Mouse (Mus musculus): ENCODE data around the gene P4hb.
"Not testable (repeated sequence)": the region's sequence is repeated elsewhere in the genome, so short reads cannot be mapped to it uniquely, and the experiment has no call there.

P4hb gene

DNA sequence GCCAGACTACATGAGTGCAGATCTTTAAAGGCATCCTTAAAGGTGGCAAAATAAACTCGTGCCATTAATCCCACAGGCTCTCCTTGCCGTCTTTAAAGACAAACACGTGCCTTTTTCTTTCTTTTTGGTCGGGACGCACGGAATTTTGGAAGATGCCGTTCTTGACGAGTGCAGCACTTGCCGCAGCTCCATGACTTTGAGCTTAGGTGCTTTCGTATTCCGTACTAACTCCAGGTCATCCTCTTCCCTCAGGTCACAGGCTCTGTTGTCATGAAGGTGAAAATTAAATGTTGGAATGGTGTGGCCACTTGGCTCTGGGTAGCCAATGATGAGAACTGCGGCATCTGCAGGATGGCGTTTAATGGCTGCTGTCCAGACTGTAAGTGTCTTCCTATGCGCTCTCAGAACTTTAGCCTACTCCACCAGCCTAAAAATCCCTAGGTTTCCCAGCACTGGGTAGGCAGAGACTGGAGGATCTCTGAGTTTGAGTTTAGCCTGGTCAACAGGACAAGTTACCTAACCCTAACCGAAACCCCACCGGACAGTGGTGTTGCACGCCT, 26.0 kb upstream of the P4hb start:
- no peak for DNase-seq (ENCODE audit: inconsistent age in 2 of 2, low spot score in 1 of 2)

DNA sequence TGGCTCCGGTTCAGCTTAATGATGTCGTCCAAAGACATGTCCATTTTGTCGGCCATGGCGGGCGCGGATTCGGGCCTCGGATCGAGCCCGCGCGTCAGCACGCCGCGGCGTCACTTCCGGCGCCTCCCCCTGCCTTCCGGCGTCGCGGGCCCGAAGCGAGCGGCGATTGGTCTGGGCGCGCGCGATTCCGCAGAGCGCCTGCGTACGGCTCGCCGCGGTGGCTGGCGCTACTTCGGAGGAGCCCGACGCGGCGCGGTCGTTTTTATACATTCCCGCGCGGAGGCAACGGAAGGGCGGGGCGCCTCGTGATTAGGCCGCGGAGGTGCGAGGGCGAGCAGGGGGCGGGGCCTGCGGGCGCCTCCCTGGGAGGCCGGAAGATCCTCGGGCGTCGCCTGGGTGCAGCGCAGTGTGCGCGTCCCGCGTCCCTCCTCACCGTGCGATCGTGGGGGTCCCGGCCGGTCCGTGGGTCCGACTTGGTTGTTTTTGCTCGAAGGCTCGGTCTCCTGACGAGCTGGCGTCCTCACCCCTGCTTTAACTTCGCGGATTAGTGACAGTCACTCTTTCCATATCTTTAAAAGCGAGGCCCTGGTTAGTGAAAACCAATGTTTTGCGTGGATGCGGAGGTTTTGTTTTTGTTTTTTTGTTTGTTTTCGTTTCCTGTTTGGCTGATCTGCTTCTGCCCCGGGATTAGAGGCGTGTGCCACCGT, 25.4 kb upstream of the P4hb start, which contains the start of the genes Alyref and Anapc11:
Alyref (minus strand) TSS at position 83 of the 707 bp plus-strand sequence.
Anapc11 (plus strand) TSS at position 139 of the 707 bp plus-strand sequence.
- peak; percentile 96 to 97 for DNase-seq (ENCODE audit: inconsistent age in 2 of 2, low spot score in 1 of 2)

DNA sequence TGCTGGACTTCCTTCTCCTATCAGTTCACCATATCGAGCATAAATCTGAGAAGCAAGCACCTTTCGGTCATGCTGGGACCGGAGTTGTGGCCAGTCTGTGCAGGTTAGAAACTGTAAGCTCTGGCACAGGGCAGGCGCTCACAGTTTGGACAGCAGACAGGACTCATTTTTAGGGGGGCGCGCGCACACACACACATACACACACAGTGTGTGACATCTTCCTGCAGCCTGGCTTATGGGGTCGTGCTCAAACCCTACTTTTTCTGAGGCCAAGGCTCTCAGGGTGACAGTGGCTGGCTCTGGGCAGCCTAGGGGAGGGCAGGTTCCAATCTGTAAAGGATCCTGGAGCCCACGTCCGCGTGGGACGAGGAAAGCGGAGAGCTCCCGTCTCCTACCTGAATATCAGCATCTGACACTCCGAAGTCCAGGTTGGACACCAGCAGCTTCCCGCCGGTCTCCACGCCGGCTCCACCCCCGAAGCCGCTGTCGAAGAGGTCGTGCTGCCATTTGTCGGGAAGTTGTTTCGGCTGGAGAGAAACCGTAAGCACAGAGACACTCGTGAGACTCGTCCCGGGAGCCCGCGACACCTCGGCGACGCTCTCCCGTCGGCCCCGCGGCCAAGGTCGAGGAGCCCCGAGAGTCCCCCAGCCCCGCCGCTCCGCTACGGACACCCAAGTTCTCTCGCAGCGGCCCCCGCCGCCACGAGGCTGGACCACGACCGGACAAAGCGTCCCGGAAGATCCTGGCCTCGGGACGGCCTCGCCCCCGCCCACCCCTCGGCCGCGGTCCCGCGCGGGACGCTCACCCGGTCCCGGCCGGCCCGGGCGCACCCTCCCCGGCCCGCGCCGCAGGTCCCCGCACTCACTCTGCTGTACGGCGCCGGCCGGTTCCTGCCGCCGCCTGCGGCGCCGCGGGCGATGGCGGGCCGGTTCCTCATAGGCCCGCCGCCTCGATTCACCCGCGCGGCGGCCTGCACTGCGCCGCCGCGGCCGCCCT, 24.5 kb upstream of the P4hb start:
- DNase-seq (ENCODE audit: inconsistent age in 2 of 2, low spot score in 1 of 2), result peak; percentile 45 to 67

DNA sequence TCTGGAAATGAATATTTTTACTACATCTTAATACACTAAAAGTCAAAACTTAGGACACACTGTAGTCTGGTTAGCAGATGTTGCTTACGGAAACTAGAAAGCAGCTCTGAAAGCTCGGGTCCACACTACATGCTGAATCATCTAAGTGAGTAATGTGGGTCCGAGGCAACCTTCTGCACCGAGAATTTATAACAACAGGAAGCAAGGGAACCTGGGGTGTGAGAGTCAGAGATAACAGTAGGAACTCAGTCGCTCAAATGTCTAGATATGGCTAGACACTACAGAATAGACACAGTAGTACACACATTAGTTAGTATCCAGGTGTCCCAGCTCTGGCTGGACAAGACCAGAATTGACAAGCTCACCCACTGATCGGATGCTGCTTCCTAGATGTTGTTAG, 15.5 kb upstream of the P4hb start:
- no peak for DNase-seq (ENCODE audit: inconsistent age in 2 of 2, low spot score in 1 of 2)

DNA sequence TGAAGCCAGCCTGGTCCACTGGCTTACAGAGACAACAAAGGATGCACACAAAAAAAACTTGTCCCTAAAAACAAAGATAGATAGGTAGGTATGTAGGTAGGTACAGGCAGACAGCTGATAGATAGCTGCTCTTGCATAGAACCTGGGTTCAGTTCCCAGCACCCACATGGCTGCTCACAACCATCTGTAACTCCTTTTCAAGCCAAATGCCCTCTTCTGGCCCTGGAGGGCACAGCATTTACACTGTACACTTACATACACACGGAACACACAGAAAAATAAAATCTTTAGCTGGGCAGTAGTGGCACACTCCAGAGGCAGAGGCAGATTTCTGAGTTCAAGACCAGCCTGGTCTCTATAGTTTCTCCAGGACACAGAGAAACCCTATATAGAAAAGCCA, 10.9 kb upstream of the P4hb start:
- DNase-seq (ENCODE audit: inconsistent age in 2 of 2, low spot score in 1 of 2), result no peak

DNA sequence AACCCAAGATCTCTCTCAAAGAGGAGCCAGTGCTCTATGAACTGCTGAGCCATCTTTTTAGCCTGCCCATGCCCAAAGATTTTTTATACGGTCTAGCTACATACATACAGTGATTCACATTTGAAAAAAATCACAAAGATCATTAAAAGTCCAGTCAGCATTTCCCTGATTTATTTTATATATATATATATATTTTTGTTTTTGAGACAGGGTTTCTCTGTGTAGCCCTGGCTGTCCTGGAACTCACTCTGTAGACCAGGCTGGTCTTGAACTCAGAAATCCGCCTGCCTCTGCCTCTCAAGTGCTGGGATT, 9.9 kb upstream of the P4hb start:
- not testable (repeated sequence) for DNase-seq (ENCODE audit: inconsistent age in 2 of 2, low spot score in 1 of 2)

DNA sequence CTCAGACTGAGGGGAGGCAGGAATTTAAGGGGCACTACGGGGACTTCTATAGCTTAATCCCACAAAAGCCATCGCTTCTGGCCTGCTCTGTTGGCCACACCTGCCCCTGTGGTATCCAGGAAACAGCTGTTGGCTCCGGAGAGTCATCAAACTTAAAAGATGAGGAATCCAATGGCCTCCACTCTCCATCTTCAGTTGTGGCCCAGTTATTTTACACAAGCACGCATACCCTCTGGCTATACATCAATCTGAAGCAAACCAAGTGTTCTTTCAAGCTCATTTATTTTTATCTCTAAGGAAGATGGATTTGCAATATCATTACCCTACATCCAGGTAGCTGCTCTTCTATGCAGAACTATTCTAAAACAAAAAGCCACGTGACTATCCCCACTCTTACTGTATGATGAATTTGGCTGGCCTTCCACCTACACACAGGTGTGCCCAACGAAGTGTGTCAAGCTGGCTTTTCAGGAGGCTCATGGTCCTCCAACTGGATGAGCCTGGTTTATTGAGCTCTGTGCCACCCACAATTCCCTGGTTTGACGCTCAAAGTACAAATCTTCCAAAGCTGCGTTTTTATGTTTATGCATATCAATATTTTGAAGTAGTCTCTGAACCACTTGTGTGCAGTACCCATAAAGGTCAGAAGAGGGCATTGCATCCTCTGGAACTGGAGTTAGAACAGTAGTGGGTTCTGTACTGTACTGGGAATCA, 9.4 kb upstream of the P4hb start:
- peak; percentile 45 to 80 for DNase-seq (ENCODE audit: inconsistent age in 2 of 2, low spot score in 1 of 2)

DNA sequence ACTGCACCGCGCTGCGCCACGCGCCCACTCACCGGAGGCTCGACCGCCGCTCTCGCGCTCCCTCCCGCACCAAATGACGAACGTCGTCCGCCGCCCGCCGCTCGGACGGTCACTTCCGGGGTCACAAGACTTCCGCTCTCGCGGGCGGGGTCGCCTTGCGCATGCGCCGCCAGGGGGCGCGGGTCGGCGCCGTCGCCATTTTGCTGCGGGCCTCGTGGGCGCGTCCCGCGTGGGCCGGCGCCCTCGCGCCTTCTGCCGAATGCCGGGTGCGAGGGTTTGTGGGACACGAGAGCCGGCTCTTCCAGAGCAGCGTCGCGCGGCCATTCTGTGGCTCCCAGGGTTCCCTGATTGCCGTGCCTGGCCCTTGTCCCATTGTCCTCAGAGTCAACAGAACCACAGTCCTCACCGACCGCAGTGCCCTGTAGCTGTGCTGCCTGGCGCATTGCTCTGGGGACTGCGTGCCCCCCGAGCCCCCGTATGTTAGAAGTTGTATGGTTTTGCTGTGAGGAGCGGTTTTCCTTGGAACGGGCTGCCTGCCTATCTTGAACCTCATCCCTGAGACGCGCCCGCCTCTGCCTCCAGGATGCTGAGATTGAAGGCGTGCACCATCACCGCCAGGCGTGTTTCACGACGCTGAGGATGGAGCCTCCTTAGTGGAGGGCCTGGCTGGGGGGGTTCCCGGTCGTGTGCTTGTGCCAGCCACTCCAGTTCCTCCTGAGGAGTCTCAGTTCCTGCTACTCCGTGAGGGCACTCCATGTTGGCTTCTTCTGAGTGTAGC, 8.6 kb upstream of the P4hb start, which contains the start of gene Arhgdia:
Arhgdia (minus strand) TSS at position 135 of the 778 bp plus-strand sequence.
- DNase-seq (ENCODE audit: inconsistent age in 2 of 2, low spot score in 1 of 2), result peak; percentile 91 to 96

DNA sequence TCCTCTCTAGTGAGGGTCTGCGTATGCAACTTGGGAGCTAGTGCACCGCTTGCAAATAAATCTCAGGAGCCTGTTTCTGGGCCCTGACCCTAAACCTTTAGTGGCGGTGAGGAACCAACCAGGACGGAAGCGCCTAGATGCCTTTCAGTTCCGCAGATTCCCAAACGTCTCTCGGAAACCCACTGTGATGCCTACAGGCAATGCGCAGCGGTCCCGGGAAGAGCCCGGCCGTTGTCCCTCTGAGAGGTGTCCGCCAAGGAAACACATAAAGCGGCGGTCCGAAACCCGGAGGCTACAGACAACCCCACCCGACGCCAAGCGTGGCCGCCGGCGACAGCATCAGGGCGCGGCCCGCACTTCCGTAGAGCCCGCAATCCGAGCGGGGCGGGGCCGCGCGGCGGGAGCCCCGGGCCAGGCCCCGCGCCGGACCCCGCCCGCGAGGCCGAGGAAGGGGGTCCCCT, 7.8 kb upstream of the P4hb start:
- DNase-seq (ENCODE audit: inconsistent age in 2 of 2, low spot score in 1 of 2), result peak; percentile 50 to 81

DNA sequence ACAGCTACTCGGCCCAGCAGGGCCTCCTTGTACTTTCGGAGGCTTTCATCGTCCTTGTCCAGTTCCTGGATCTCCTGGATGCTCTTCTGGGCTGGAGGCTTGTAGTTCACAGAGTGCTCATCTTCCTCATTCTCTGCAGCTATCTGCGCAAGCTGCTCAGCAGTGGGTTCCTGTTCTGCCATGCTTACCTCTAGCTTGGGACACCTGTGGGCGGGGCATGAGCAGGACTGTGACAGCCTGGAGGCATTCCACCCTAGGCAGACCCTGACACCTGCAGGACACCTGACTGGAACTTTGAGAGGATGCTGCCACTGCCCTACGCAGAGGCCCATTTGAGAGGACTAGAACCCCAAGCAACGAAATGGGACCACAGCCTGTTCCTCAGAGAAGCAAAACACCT, 7.1 kb upstream of the P4hb start:
- peak; percentile 39 to 63 for DNase-seq (ENCODE audit: inconsistent age in 2 of 2, low spot score in 1 of 2)

DNA sequence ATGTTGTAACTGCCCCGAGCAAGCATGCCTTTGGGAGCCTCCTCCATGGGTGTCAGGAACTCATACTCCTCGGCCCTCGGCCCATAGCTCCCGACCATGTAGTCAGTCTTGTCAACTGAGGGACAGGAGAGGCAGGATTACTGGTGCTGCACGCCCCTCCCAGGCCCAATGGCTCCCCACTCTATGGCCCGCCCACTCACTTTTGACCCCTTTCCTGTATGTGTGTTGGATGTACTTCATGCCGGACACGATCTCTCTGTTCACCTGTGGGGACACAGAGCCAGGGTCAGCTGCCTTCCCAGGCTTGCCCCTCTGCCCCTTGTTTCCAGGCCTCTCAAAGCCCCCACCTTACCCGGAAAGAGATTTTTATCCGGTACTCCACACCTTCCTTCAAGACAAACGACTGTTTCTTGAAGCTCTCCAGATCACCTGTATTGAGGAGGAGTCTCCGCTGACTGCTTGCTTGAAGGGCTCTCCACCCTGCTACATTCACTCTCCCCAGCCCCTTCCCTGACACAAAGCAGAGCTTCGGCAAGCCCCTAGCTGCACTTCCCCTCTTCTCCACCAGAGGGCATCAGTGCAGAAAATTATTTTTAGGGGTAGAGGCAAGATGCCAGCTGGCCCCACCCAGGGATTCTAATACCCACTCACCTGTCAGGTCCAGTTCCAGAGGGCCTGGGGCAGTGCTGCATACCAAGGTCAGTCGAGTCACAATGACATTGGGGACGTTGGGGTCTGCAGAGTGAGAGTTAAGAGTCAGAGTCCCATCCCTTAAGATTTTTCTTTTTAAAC, 6.5 kb upstream of the P4hb start:
- peak; percentile 68 to 90 for DNase-seq (ENCODE audit: inconsistent age in 2 of 2, low spot score in 1 of 2)

DNA sequence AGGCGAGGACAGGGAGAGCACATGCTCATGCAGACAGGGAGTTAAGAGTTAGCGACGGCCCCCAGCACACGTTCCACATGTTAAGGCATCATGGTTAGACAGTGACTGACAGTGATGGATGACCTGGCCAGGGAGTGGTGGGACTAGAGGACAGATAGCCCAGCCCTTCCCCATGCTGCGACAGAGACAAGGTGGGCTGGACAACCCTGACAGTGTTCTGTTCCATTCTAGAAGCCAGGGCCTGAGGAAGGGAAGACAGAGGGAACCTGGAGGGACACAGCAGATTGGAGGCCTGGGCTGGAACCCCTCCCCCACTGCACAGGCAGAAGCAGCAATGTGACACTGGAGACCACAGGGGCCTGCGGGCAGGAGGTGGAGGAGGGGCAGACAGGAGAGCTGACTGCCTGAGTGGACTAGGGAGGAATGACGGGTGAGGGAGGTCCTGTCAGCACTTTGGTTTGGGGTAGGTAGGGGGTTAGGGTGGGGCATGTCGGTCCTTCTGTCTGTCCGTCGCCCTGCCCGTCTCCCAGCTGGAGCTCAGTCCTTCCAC, 5.7 kb upstream of the P4hb start:
- peak in 1 of 2 experiments; percentile 39 for DNase-seq (ENCODE audit: inconsistent age in 2 of 2, low spot score in 1 of 2)

DNA sequence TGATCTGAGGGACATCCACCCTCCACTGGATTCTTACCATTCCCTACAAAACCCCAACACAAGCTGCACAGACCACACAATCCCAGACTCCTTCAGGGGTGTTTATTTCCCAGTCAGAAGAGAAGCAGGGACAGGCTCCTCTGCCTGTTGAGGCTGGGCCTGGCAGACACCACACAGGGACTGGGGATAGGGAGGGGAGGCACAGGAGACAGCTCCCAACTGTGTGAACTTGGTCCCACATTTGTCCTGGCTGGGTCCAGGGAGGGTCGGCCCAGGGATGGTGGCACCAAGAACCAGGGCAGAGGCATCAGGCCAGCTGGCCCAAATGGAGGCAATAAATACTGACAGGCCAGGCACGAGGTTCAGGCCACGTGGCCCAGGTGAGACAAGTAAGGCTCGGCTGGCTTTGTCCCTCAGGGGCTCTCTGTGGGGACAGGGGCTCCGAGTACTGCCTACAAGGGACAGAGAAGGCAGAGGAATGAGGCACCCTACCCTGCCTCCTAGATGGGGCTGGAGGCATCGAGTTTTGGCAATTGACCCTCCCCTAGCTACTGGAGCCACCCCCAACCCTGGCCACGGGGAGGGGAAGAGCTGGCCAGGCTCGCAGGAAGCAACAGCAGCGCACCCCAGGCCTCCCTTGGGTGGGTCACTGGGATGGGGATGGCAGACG, 5.1 kb upstream of the P4hb start:
- DNase-seq (ENCODE audit: inconsistent age in 2 of 2, low spot score in 1 of 2), result peak in 1 of 2 experiments; percentile 45

DNA sequence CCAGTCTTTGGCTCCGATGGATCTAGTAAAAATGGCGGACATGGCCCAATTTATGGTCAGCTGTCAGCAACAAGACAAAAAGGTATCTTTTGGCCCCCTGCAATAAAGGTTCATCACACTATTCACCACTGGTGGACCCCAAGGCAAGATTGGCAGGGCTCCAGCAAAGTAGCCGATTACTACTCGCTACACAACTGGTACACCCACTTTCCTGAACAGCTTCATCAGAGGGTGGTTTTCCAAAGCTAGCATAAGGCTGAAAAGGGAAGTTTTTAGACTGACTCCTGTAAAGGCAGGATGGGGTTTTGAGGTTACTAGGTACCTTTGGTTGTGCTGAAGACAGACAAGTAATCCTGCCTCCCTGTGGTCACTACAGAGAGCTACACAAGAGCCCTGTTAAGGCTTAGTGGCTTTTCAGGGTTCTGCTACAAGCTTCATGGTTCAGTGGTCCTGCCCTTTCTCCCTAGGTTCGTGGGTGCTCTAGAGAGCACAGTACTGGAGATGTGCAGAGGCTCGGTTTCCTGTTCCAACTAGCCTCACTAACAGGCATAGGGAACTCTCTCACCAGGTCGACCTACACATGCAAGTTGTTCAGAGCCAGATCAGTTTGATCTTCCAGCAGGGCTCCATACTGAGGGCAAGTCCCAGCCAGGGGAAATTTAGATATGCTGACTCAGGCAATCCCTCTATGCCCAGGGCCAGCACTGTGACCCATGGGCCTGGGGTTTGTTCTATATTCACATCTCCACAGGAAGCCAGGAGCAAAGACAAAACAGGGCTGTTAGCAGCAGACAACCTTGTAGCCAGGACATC, 4.4 kb upstream of the P4hb start:
- peak in 1 of 2 experiments; percentile 68 for DNase-seq (ENCODE audit: inconsistent age in 2 of 2, low spot score in 1 of 2)

DNA sequence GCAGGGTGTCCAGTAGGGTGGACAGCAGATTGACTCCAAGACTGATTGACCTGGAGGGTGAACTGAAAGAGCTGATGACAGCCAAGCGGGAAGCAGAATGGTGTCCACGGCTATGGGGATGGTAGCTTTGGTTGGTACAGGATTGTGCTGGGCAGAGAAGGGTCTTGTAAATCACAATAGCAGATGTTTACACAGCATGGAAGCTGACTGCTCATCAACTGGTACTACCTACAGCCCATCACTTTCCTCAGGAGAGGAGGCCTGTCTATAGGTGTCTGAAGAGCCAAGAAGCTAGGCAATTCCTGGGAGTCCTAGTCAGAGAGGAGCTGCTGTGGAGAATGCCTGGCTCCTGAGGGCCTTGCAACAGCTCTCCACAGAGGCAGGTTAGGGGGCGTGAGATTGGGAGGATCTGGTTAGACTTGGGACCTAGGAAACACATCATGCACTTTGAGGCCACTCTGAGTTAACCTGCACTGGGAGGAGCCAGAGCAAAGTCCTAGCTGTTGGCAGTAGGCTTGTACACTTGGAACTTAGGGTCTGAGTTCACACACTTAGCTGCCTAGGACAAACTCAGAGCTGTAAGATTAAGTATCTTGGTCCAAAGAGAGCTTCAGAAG, 3.4 kb upstream of the P4hb start:
- no peak for DNase-seq (ENCODE audit: inconsistent age in 2 of 2, low spot score in 1 of 2)

DNA sequence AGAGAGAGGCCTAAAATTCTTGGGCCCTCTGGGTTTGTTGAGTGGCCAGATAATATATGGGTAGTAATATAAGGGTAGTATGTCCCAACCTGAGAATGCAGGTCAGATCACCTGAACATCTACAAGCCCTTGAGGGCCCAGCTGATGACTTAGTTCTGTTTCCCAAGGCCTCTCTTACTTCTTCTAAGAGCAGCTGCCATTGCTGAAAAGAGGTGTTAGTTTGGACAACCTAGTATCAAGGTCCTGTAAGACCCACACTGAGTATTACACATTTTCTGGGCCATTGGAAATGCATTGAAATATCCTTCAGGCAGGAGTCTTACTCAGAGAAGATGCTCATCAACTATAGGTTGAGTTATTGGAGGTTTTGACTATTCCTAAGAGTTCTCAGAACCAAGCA, 2.9 kb upstream of the P4hb start:
- no peak for DNase-seq (ENCODE audit: inconsistent age in 2 of 2, low spot score in 1 of 2)

DNA sequence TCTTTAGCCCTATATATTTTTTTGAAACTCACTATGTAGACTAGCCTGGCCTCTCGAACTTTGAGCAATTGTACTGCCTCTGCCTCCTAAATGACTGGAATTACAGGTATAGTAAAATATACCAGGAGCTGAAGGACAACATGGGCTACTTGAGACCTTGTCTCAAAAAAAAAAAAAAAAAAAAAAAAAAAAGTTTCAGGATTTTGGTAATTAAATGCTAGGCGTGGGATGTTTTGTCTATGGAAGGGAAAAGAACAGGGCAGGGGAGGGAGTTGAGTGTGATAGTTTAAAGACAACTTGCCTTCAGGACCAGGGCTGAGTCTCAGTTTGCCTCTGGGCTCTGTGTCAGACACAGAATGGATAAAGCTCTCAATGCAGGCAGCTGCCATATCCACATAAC, 2.0 kb upstream of the P4hb start:
- DNase-seq (ENCODE audit: inconsistent age in 2 of 2, low spot score in 1 of 2), result no peak
